Mouse (Mus musculus): ENCODE results near the gene Rabgef1.

- TF ChIP-seq ZC3H11A (IDR thresholded peaks at IDR 0.05; ENCODE audit: borderline replicate concordance, low read depth, low read length) (no peak), ZNF384 (IDR thresholded peaks at IDR 0.05; ENCODE audit: low read depth, low read length) (no peak), CHD2 (IDR thresholded peaks at IDR 0.05; ENCODE audit: low read depth, low read length) (no peak), MAFK (IDR thresholded peaks at IDR 0.05; ENCODE audit: insufficient read depth, low read depth, low read length) (no peak)
Observed at GRCm38 (mm10) chr5:130159761-130160201, 11.8 kb upstream of the Rabgef1 start.
